Mouse (Mus musculus) testis, postnatal 10 days (tissue): ENCODE data around the gene Six1.
A peak's percentile ranks its signal among the peaks of the same experiment; 100 is the strongest.

Source experiments
- DNase-seq: peaks from one replicate; pipeline ENCODE4 v3.0.0; 2021; ENCODE audit warnings: low spot score

Gene Six1

DNA sequence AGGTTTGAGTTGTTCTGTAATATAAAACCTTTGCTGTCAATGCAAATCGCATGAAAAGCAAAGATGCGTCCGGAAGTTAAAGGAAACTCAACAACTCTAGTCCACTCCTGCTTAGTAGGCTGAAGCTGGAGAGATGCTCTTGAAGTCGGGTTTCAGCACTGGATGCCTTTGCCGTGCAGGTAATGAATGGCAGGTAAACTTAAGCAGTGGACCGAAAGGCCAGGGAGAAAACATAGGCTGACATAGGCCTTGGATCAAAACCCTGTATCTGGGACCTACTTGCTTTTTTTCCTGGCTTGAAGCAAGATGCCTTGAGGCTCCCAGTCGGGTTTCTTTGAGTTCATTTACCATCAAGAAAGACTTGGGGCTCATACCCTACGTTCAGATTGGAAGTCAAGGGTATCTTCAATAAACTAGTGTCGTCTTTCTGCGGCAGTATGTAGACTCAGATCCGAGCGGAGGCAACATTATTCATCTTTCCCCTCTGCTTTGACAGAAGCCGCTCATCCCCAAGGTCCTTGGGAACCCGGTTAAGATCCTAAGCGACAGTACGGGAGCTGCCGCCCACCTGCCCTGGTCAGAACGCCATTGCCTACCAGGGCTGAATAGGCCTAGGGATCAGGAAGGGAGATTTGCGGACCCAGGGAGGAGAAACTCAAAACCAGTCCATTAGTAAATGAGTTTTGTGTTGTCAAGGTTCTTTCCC lies 4.0 kb downstream of the Six1 start:
- no peak for DNase-seq

DNA sequence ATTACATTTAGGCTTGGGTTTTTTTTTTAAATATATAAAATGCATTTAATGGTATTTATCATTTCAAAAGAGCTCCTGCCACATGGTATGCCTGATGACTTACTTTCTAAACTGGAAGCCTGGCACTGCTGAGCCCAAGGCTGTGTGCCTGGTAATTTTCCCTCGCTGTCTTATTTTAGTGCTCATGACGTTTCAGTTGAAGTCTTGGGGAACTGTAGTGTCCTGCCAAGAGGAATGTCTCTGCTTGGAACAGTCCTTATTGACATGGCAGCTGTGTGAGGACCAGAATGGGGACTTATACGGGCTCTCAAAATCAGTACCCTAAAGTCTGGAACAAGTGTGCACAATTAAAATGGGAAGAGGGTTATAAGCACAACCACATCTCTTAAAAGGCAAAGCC lies 5.2 kb downstream of the Six1 start:
- DNase-seq: no peak

DNA sequence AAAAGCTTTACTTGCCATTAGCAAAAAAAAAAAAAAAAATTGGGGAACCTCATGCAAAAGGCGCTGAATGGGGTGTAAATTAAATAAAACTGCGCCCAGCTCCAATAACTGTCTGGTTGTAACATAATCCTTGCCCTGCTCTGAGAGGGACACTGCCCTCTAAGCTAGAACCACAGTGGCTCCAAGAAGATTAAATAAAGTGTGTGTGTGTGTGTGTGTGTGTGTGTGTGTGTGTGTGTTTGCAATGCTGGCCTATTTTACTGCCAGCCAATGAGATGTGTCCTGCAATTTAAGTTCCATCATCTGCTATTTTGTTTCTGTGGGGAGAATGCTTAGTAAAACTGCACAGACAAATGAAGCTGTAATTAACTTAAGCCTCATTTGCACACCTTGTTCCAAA lies 6.1 kb downstream of the Six1 start:
- no peak for DNase-seq

DNA sequence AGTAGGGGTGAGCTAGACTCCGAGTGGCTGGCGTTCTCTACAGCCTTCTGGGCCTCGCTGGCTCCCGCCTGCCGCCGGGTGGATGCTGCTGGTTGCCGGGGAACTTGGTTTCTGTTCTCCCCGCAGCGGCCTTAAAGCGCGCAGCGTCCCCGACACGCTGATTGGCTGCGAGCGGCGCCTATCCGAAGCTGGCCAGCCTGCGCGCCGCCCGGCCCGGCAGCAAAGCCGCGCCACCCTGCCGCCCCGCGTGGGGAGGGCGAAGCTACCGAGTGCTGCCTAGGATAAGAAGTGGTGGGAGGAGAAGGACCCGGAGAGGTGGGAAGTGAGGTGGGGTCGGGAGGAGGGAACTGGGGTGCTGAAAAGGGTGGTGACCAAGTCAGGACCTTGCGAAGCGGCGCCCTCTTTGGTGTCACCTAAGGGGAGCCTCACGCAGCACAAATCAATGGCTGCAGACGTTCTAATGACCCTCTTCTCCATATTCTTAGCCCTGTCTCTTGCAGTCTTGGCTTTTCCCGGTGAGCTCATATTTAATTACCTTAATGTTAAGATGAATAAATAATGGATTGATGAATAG lies 7.0 kb downstream of the Six1 start:
- DNase-seq: peak; percentile 75

DNA sequence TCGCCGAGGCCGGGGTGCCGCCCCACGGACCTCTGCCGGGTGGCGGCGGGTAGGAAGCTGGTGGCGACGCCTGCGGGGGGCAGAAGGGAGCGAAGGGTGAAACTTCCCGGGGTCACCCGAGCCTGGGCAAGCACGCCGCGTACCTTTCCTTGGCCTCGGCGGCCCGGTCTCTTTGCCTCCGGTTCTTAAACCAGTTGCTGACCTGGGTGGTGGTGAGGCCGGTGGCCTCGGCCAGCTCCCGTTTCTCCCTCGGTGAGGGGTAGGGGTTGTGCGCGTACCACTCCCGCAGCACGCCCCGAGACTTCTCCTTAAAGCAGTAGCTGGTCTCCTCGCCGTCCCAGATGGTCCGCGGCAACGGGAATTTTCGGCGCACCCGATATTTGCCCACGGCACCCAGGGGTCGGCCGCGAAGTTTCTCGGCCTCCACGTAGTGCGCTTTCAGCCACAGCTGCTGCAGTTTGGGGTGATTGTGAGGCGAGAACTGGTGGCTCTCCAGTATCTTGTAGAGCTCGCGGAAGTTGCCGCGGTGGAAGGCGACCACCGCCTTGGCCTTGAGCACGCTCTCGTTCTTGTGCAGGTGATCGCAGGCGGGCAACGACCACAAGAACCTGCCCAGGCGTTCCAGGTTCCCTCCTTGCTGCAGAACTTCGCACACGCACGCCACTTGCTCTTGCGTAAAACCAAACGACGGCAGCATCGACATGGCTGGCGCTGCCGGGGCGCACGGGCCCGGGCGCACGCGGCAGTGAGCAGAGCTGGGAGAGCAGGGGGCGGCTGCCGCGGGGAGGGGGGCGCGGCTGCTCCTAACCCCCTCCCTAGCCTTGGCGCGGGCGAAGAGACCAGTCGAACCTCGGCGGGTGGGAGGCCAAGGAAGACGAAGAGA lies 7.7 kb downstream of the Six1 start:
- DNase-seq: no peak

DNA sequence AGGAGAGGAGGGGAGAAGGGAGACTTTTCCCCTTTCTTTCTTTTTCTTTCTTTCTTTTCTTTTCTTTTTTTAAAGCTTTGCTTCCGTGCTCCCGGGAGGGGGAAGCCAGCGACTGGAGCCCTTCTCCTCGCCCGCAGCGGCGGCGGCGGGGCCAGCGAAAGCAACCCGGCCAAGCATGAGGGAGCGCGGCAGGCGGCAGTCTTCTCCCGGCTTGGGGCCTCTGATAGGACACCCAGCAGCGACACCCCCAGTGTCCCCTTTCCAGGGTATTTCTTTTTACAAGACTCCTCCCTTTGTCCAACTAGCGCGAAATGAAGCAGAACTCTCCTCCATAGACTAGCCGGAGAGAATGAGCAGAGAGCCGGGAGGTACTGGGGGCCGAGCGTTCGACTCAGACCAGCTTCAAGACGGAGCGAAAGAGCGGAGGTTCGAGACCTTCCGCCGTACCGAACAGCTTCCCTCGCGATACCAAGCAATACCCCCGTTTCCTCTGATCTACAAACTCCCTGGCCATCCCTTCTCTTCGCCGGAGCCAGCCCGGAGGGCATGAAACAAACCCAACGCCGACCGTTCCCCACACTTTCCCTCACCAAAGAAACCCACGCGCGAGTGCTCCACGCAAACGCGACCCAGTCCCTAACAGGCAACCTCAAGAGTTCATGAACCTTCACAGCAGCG lies 8.5 kb downstream of the Six1 start:
- DNase-seq: no peak

DNA sequence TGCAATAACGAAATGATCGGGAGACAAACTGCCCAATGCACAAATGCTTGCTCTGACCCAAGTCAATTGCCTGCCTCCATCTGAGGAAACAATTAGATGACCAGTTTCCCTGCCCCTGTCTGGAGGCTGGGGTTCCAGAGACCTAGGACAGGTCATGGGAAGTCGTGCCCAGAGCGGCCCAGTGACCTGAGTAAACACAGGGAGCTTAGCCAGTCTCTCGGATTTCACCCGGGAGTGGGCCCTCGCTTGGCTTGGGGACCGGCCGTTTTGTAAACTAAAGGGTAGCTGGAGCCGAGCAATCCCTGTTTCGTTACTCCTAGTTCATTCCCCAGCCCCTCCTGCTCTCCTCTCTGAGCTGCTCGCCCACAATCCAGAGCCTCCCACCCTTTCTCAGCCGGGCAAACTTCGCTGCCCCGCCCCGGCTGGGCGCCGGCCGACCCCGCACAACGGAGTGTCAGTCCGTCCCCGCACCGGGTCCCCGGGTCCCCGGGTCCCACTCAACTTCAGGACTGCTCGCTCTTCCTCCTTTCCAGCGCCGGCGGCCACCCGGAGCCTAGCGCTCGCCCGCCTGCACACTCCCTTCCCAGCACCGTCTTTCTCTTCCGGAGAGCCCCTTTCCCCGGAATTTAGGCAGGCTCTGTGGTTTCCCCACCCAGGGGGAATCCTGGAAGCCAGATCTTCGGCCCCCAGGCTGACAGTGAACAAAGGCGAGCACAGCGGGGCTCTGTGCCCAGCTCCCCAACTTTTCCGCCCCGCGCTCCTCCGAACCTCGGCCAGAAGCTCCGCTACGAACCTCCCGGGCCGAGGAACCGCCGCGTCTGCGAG lies 9.3 kb downstream of the Six1 start:
- DNase-seq: no peak

DNA sequence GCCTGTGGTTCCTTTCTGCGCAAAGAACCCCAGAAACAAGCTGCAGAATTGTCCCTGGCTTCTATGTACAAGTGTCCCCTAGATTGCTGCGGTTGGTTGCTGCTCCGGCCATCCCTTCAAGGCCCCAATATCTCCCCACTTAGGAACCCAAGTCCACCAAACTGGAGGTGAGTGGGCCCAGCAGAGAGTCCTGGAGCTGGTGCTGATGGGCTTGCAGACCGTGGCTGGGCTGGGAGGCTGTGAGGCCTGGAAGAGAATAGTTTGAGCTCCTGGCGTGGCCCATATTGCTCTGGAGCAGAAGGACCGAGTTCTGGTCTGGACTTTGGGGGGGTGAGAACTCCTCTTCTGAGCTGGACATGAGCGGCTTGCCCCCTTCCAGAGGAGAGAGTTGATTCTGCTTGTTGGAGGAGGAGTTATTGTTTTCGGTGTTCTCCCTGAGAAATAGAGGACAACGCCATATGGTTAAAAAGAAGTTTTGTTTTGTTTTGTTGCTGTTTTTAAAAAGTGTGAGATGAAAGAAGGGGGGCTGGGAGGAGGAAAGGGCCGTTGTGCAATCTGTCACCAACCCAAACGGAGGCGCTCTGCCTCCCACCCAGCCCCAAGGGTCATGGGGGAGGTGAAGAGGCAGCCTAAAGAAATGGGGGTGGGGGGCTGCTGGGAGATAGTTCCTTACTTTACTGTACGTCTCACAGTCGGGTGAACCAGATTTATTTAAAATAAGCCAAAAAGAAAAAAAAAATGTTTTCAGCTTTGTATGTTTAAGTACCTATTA lies 10.1 kb downstream of the Six1 start:
- DNase-seq: no peak

DNA sequence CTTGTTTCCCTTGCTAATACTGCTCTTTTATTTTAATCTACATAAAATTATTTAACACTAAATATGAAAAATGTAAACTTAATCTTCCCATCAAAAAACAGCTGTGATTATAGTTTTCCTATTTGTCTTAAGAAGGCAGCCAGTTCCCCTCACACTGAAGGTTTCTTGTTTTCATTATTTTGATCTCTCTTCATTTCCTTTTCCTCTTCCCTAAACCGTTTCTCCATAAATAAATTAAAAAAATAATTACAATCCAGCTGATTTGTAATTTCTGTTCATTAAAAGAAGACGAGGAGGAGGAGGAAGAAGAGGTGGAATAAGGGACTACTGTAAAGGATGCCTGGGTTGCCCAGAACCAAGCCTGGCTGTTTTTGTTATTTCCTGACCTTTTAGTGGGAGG lies 10.8 kb downstream of the Six1 start:
- DNase-seq: no peak

DNA sequence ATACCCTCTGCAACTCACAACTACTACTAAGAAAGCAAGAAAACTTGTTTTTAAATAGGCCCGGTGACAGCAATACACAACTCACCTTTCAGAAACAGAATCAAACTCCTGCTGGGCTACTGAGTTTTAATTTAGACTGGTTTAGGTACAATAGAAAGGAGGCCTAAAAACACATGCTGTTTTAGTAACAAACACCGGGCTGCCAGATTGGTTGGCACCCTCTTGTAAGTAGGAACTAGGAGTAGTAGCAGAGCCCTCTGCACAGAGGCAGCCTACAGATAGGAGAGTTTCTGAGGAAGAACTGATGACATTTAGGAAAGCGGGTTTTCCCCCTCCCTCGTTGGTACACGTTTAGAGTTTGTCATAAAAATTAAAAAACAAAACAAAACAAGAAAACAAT lies 11.3 kb downstream of the Six1 start:
- no peak for DNase-seq

DNA sequence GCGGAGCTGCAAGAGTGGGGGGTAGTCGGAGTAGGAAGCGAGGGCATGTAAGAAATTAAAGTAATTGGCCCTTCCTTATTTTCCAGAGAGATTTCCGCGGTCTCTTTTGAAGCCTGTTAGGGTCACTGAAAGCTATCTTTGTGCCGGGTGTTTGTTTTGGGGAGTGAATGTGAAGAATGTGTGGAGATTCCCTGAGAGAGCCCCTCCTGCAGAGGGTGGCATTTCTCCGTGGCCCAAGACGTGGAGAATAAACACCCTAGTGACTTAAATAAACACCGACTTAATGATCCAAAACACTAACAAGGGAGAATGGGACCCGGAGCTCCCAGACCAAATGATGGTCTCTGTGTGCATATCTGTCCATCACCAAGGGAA lies 12.4 kb downstream of the Six1 start:
- DNase-seq: no peak

DNA sequence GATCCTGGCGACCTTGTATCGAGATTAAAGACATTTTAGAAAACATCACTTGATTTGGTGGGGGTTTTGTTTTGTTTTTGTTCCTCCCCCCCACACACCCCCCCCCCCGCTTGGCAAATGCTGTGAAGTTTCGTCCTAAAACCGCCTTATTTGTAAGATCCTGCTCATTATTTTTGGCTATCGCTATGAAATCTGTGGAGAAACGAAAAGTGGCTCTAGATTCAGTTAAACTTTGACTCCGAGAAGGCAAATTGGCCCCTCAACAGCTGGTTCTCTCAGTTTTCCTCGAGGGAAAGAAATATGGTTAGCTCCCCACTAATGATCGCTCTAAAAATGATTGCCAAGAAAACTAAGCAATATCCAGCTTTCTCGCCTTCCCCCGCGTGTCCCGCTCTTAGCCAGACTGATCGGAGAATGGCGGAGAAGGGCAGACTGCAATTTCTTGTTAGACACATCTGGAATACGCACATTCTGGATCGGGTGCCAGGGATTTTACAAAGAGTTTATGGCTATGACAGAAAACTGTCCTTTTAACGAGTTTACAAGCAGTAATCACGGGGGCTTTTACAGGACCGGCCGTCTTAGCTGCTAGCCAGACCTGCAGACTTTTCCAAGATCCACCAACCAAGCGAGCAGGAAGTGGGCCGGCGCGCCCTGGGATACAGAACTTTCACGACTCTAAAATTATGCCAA lies 13.0 kb downstream of the Six1 start:
- DNase-seq: no peak

DNA sequence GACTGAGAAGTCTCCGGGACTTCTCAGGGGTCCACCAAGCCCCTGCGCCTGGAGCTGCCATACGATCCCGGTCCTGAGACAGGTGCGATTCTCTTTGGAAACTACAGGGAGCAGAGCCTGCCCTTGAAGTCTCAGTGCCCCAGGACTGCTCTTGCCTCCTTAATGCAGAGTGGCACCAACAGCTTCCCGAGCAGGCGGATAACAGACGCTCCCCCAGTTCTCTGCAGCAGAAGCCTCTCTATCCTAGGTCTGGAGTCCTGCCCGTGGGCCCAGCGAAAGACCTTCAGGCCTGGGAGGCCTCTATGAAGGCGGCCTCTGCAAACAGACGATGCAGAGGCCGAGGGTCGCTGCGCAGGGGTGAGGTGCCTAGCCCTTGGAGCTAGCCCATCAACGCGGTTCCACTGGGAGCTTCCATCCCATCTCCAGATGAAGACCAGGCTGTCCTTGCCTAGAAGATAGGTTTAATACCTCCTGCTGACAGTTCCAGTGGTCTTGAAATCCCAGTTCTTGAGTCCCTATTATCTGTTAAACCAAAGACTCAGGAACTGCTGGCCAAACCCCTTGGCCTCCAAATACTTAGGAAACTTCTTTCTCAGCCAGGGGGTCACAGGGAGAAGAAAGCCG lies 13.6 kb downstream of the Six1 start:
- no peak for DNase-seq

DNA sequence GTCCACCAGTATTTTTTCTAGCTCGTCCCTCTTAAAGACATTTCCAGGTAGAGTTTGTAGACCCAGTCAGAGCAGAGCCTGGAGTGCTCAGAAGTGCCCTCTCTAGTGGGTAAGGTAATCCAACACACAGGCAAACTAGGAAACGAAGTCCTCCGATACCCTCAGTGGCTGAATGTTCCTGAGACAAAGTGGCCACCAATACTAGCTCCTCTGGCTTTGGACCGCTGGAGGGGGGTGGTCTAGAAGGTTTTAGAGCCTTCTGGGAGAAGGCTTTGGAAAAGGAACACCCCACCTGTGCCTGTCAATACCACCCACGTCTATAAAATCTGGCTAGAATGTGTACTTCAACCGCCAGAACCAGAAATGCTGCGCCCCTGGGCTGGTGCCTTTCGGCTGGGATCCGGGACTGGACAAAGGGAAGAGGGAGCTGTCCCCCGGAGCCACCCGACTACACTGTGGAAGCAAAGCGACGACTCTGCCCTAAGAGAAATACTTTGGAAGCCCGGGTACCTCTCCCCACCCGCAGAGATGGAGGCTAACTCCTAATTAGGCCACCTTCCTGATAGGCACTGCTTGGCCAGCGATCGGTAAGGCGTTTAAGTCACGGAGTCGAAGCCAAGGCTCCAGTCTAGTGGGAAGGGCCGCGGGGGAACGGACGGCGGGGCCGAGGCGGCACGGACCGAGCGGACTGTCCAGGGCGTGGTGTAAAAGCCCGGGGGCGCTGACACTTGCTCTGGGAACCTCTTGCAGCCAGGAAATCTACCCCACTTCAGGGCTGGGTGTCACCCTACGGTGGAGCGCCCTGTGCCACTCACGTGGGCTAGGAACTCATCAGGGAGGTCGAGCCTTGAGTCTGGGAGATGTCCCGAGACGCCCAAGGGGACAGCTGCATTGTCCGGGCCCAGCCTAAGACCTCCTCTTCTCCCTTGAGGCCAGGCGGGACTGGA lies 14.4 kb downstream of the Six1 start:
- DNase-seq: no peak

DNA sequence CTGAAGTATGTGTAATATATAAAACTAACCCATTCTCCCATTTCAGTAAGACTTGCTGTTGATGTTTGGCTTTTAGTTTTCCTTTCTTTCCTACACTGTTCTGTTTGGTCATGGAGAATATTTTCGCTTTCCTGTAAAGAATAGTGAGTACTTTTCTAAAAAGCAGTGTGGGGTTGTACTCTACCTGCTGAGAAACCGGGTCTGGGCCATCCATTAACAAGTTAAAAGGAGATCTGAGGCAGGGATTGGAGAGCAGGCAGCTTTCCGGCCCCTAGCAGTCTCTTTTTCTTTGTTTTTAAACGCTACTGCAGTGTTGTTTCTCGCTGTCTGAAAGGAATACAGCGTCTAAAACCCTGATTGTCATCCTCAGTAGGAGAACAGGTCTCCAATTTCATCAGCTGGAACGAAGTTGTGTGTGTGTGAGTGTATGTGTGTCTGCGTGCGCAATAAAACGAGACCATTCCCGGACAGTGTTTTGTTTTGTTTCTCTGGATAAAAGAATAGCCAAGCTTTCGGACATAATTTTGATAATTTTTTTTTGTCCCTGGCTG lies 15.2 kb downstream of the Six1 start:
- DNase-seq: no peak

DNA sequence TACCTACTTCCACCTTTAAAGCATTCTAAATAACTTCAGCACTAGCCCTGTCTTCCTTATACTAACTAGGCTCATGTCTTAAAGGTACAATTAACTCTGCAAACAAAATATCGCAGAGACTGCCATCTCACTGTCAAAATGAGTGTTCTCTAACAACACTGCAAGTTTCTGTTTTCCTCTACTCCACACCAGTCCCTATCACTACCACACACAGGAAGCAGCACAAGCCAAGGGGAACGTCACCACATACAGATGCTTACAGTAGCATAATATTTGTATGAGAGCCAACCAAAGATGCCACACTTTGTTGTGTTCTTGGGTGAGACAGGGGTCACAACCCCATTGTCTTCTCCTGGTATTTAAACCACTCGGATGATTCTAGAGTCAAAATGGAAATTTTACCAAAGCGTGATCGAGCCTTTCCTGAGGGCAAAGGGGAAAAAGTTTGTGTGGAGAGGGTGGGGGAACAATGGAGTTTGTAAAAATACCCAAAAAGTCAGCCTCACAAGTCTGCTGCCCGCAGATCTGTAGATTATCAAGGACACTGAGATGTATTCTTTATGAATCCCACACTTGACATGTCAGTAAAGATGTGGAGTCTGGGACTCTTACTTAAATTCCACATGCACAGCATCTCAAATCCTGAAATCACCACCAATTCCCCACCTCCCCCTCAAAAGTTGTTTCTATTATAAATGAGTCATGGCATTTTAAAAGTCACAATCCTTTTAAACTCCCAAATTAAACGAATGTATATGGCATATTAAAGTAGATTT lies 16.1 kb downstream of the Six1 start:
- DNase-seq: no peak
